Mouse (Mus musculus) stomach, embryonic 16.5 days (tissue): ENCODE measurements around the gene Vkorc1l1. TPM values are rescaled to one million over a fixed set of nuclear protein-coding genes. Genes with fewer than 3 reads are reported as not detected.
A peak's percentile ranks its signal among the peaks of the same experiment; 100 is the strongest.

Source experiments
- ATAC-seq: fragments of 200-750 bp; cut with Nextera tagmentation; 2 replicates; pipeline ENCODE4 v1.8.0; 2017; ENCODE audit warnings: moderate number of reproducible peaks, moderate TSS enrichment; ENCODE audit not compliant: insufficient read depth, low FRiP score
- H3K27ac ChIP-seq: fragments of 300-500 bp; sonication (generic); 2 replicates; pipeline ENCODE4 v1.5.1; 2014; ENCODE audit warnings: low read length
- H3K27me3 ChIP-seq: fragments of 300-500 bp; sonication (generic); 2 replicates; pipeline ENCODE4 v1.6.1; 2014; ENCODE audit warnings: low read length, control low read depth, mixed read lengths; ENCODE audit not compliant: control insufficient read depth, insufficient read depth
- H3K36me3 ChIP-seq: fragments of 300-500 bp; sonication (generic); 2 replicates; pipeline ENCODE4 v1.6.1; 2014; ENCODE audit warnings: low read length; ENCODE audit not compliant: control insufficient read depth, insufficient read depth
- H3K4me1 ChIP-seq: fragments of 300-500 bp; sonication (generic); 2 replicates; pipeline ENCODE4 v1.6.1; 2014; ENCODE audit warnings: low read length, control low read depth, mixed read lengths; ENCODE audit not compliant: control insufficient read depth, insufficient read depth
- H3K4me2 ChIP-seq: fragments of 300-500 bp; sonication (generic); 2 replicates; pipeline ENCODE4 v1.6.1; 2014; ENCODE audit warnings: low read depth, low read length, mixed read lengths
- H3K4me3 ChIP-seq: fragments of 300-500 bp; sonication (generic); replicated peaks from 2 replicates; pipeline ENCODE4 v1.5.1; 2014; ENCODE audit warnings: mild to moderate bottlenecking, low read length
- H3K9ac ChIP-seq: fragments of 300-500 bp; sonication (generic); 2 replicates; pipeline ENCODE4 v1.6.1; 2014; ENCODE audit warnings: low read length
- H3K9me3 ChIP-seq: fragments of 300-500 bp; sonication (generic); replicated peaks from 2 replicates; pipeline ENCODE4 v1.6.1; 2016; ENCODE audit warnings: low read length, control low read depth; ENCODE audit not compliant: control insufficient read depth
- whole genome bisulfite sequencing: fragments of 180-500 bp; shearing (Covaris S2); extraction: QIAGEN DNeasy Blood & Tissue Kit; methylation state at CpG from one replicate; pipeline ENCODE4 v1.1.7; 2014; 5-methylcytosine and 5-hydroxymethylcytosine counted together
- polyA plus RNA-seq: library from polyadenylated mRNA; unstranded; fragments of >200 nt; fragmentation: Nextera tagmentation; extraction: Ambion mirVana; gene quantifications from 2 replicates; pipeline ENCODE4 v1.2.1, GENCODE M21; 2015

Gene Vkorc1l1
- polyA plus RNA-seq, 1 experiment from 2014 or later = 19.2 TPM

GRCm38 (mm10) chr5:130002301-130003146 lies 60.8 kb downstream of the Vkorc1l1 start, which contains the start of gene Gusb:
TSS of gene Gusb (minus strand) at chr5:130003049.
- Histone ChIP-seq H3K9me3 (0 out of 2 replicates have a peak, but pooled peaks cover 12% of the 10 kb centered on the region), H3K9ac (peak within 1 kb of the TSS; percentile 75), H3K4me3 (peak within 1 kb of the TSS; percentile 63), H3K27me3 (no peaks in the 10 kb centered on the region), H3K27ac (peak within 1 kb of the TSS; percentile 85), H3K4me2 (peak within 1 kb of the TSS; percentile 56), H3K4me1 (peaks cover 15% of the 10 kb centered on the region), H3K36me3 (no peaks in the 10 kb centered on the region)
- ATAC-seq = peak; percentile 92
- 0% methylated on average over 39 of the region's 39 CpGs for WGBS

GRCm38 (mm10) chr5:130003229-130003628 lies 61.5 kb downstream of the Vkorc1l1 start:
- peak overlapping the region; percentile 56 for H3K4me2 ChIP-seq
- peak overlapping the region; percentile 85 for H3K27ac ChIP-seq
- peaks cover 15% of the 10 kb centered on the region for H3K4me1 ChIP-seq
- H3K9me3 ChIP-seq = 0 out of 2 replicates have a peak, but pooled peaks cover 12% of the 10 kb centered on the region
- H3K4me3 ChIP-seq = peak overlapping the region; percentile 63
- H3K9ac ChIP-seq = peak overlapping the region; percentile 75
- no peak for ATAC-seq
- H3K27me3 ChIP-seq = no peaks in the 10 kb centered on the region
- WGBS = 26% methylated on average over 7 of the region's 7 CpGs
- no peaks in the 10 kb centered on the region for H3K36me3 ChIP-seq

- peaks cover 6% of the 10 kb centered on the region for H3K4me1 ChIP-seq
- H3K27me3 ChIP-seq = no peaks in the 10 kb centered on the region
- peaks cover 17% of the 10 kb centered on the region for H3K9me3 ChIP-seq
- 83% methylated on average over 1 of the region's 1 CpGs for WGBS
- no peak overlapping the region for H3K27ac ChIP-seq
- H3K36me3 ChIP-seq = 0 out of 2 replicates have a peak, but pooled peaks cover 9% of the 10 kb centered on the region
- H3K4me3 ChIP-seq = no peak overlapping the region
- ATAC-seq = no peak
- H3K9ac ChIP-seq = no peak overlapping the region
- H3K4me2 ChIP-seq = no peak overlapping the region
Observed at GRCm38 (mm10) chr5:130007344-130007743, 65.6 kb downstream of the Vkorc1l1 start.

GRCm38 (mm10) chr5:130008034-130008590 lies 66.3 kb downstream of the Vkorc1l1 start:
- no peak for ATAC-seq

GRCm38 (mm10) chr5:130009784-130010183 lies 68.0 kb downstream of the Vkorc1l1 start:
- Histone ChIP-seq H3K9ac (no peak overlapping the region), H3K4me2 (no peak overlapping the region), H3K9me3 (peaks cover 10% of the 10 kb centered on the region), H3K27ac (no peak overlapping the region), H3K4me3 (no peak overlapping the region), H3K36me3 (0 out of 2 replicates have a peak, but pooled peaks cover 12% of the 10 kb centered on the region), H3K27me3 (no peaks in the 10 kb centered on the region), H3K4me1 (no peaks in the 10 kb centered on the region)
- 91% methylated on average over 4 of the region's 4 CpGs for WGBS
- no peak for ATAC-seq

More at GRCm38 (mm10) chr5:130008034-130008590, 66.3 kb downstream of the Vkorc1l1 start:
- H3K4me3 ChIP-seq = no peak overlapping the region
- peaks cover 17% of the 10 kb centered on the region for H3K9me3 ChIP-seq
- no peaks in the 10 kb centered on the region for H3K27me3 ChIP-seq
- H3K4me1 ChIP-seq = peaks cover 3% of the 10 kb centered on the region
- H3K4me2 ChIP-seq = no peak overlapping the region
- H3K36me3 ChIP-seq = 0 out of 2 replicates have a peak, but pooled peaks cover 12% of the 10 kb centered on the region
- 79% methylated on average over 6 of the region's 6 CpGs for WGBS
- no peak overlapping the region for H3K9ac ChIP-seq
- no peak overlapping the region for H3K27ac ChIP-seq

- H3K27ac ChIP-seq = no peak overlapping the region
- no peak for ATAC-seq
- H3K9ac ChIP-seq = no peak overlapping the region
- no peak overlapping the region for H3K4me2 ChIP-seq
- H3K9me3 ChIP-seq = peaks cover 9% of the 10 kb centered on the region
- no peaks in the 10 kb centered on the region for H3K4me1 ChIP-seq
- H3K27me3 ChIP-seq = no peaks in the 10 kb centered on the region
- whole genome bisulfite sequencing = 95% methylated on average over 5 of the region's 5 CpGs
- H3K36me3 ChIP-seq = 0 out of 2 replicates have a peak, but pooled peaks cover 12% of the 10 kb centered on the region
- H3K4me3 ChIP-seq = no peak overlapping the region
Observed at GRCm38 (mm10) chr5:130010961-130011360, 69.2 kb downstream of the Vkorc1l1 start.

GRCm38 (mm10) chr5:130015104-130015503 lies 73.3 kb downstream of the Vkorc1l1 start:
- no peaks in the 10 kb centered on the region for H3K27me3 ChIP-seq
- ATAC-seq = no peak
- H3K4me1 ChIP-seq = no peaks in the 10 kb centered on the region
- WGBS = 98% methylated on average over 3 of the region's 3 CpGs
- 0 out of 2 replicates have a peak, but pooled peaks cover 12% of the 10 kb centered on the region for H3K36me3 ChIP-seq
- peaks cover 9% of the 10 kb centered on the region for H3K9me3 ChIP-seq
- H3K4me2 ChIP-seq = no peak overlapping the region
- H3K27ac ChIP-seq = no peak overlapping the region
- no peak overlapping the region for H3K4me3 ChIP-seq
- no peak overlapping the region for H3K9ac ChIP-seq

GRCm38 (mm10) chr5:130019461-130019860 lies 77.7 kb downstream of the Vkorc1l1 start:
- no peak overlapping the region for H3K9ac ChIP-seq
- no peaks in the 10 kb centered on the region for H3K27me3 ChIP-seq
- no peak overlapping the region for H3K4me2 ChIP-seq
- no peak overlapping the region for H3K27ac ChIP-seq
- H3K9me3 ChIP-seq = 0 out of 2 replicates have a peak, but pooled peaks cover 4% of the 10 kb centered on the region
- 54% methylated on average over 8 of the region's 8 CpGs for WGBS
- no peak overlapping the region for H3K4me3 ChIP-seq
- ATAC-seq = no peak
- H3K4me1 ChIP-seq = peaks cover 3% of the 10 kb centered on the region; the same call in 1 of the 2 replicates
- H3K36me3 ChIP-seq = no peaks in the 10 kb centered on the region
